Comparison of ENCODE assay signal across 13 mouse cellular contexts in genomic region chr4:21173019-21173418, GRCm38 (mm10).
"Had no signal": no experiment of that assay in that cellular context is flagged by ENCODE, and none has a peak within 500 bp of the region (broad histone marks: within the 10 kb centered on the region; RNA-seq: fewer than 3 reads in every experiment).

No protein-coding gene starts in this region.

- H3K27ac ChIP-seq: left cerebral cortex, adult 2 months; limb, embryonic 10.5 days; liver, embryonic 12.5 days; lung, embryonic 15.5 days; midbrain, embryonic 12.5 days had no signal

- H3K36me3 ChIP-seq: limb, embryonic 10.5 days; liver, embryonic 12.5 days; lung, embryonic 15.5 days; midbrain, embryonic 12.5 days had no signal

- H3K4me2 ChIP-seq: liver, embryonic 12.5 days; lung, embryonic 15.5 days; midbrain, embryonic 12.5 days had no signal

- H3K9ac ChIP-seq: liver, embryonic 12.5 days; lung, embryonic 15.5 days; midbrain, embryonic 12.5 days had no signal

- H3K4me1 ChIP-seq: limb, embryonic 10.5 days; liver, embryonic 12.5 days; lung, embryonic 15.5 days; midbrain, embryonic 12.5 days had no signal

- H3K9me3 ChIP-seq: limb, embryonic 10.5 days; liver, embryonic 12.5 days; lung, embryonic 15.5 days; midbrain, embryonic 12.5 days had no signal

- ATAC-seq: intestine, embryonic 16.5 days; liver, embryonic 12.5 days had no signal

- H3K27me3 ChIP-seq: liver, embryonic 12.5 days; lung, embryonic 15.5 days; midbrain, embryonic 12.5 days had no signal

- DNase-seq: kidney, adult 8-10 months; kidney, postnatal 25 days; retina, postnatal 1 day; right cerebral cortex, postnatal 4 days; spleen, adult 18-20 months; thymus, adult 18-20 months; thymus, postnatal 25 days had no signal

- H3K4me3 ChIP-seq: left cerebral cortex, adult 2 months; limb, embryonic 10.5 days; liver, embryonic 12.5 days; lung, embryonic 15.5 days; midbrain, embryonic 12.5 days had no signal
